Mouse (Mus musculus): ENCODE data around the gene Vegfb.

GRCm38 (mm10) chr19:6977759-6978638 is 9.5 kb downstream of the Vegfb start:
- no peak for TF ChIP-seq CTCF (IDR thresholded peaks at IDR 0.05; ENCODE audit: low read depth)
- TF ChIP-seq EP300 (optimal IDR thresholded peaks at IDR 0.05) = no peak

Measured in stomach, postnatal 0 days (tissue).